Mouse (Mus musculus) CH12.LX (cell line): ENCODE data around the gene Celf2. TPM values are rescaled to one million over a fixed set of nuclear protein-coding genes. Genes with fewer than 3 reads are reported as not detected.

Source experiments
- DNase-seq: peaks from one replicate; pipeline ENCODE4 v3.0.0-alpha.2; 2013; ENCODE audit errors: extremely low read depth
- H3K27ac ChIP-seq: 2 replicates; pipeline ENCODE4 v1.5.1; 2012; ENCODE audit warnings: low read depth, mild to moderate bottlenecking, control low read depth, moderate library complexity; ENCODE audit not compliant: insufficient read depth
- H3K27me3 ChIP-seq: replicated peaks from 2 replicates; pipeline ENCODE3; 2012; ENCODE audit warnings: inconsistent platforms
- H3K36me3 ChIP-seq, 2 experiments: replicated peaks in 1 of 2; 2 replicates each; pipeline versions ENCODE3 to v1.6.1; 2012; ENCODE audit warnings: inconsistent platforms in 1 of 2, low read length in 1 of 2, mild to moderate bottlenecking in 1 of 2, mixed read lengths in 1 of 2, moderate library complexity in 1 of 2; ENCODE audit not compliant: control insufficient read depth in 1 of 2, insufficient read depth in 1 of 2
- H3K4me1 ChIP-seq, 2 experiments: 2 replicates each; pipeline ENCODE4 v1.6.1; 2012; ENCODE audit warnings: inconsistent platforms in 1 of 2, moderate library complexity in 1 of 2; ENCODE audit not compliant: insufficient read depth in 2 of 2, control insufficient read depth in 1 of 2
- H3K4me2 ChIP-seq: 2 replicates; pipeline ENCODE4 v1.6.1; 2012; ENCODE audit warnings: low read depth, mild to moderate bottlenecking, control low read depth; ENCODE audit not compliant: poor library complexity, insufficient read depth, severe bottlenecking
- H3K4me3 ChIP-seq, 3 experiments: fragments of 150-350 bp in 1 of 3; sonication (generic) in 1 of 3; replicated peaks in 1 of 3; 2 replicates each; pipeline versions ENCODE3 to v1.5.1; 2011 to 2012; ENCODE audit warnings: low read depth in 2 of 3, low read length in 2 of 3, mild to moderate bottlenecking in 2 of 3, moderate library complexity in 2 of 3, control low read depth in 1 of 3, improper control_type of control experiment in 1 of 3, inconsistent platforms in 1 of 3, mixed read lengths in 1 of 3; ENCODE audit not compliant: poor library complexity in 1 of 3
- H3K79me2 ChIP-seq: replicated peaks from 2 replicates; pipeline ENCODE4 v1.6.1; 2012; ENCODE audit warnings: mild to moderate bottlenecking, moderate library complexity; ENCODE audit not compliant: control insufficient read depth, poor library complexity, insufficient read depth, severe bottlenecking; ENCODE audit errors: extremely low read depth
- H3K9ac ChIP-seq: 2 replicates; pipeline ENCODE4 v1.6.1; 2012; ENCODE audit warnings: low read depth, mild to moderate bottlenecking, control low read depth, moderate library complexity; ENCODE audit not compliant: insufficient read depth
- H3K9me3 ChIP-seq: replicated peaks from 2 replicates; pipeline ENCODE3; 2012; ENCODE audit warnings: low read length, inconsistent platforms, mixed read lengths
- BHLHE40 ChIP-seq: IDR thresholded peaks from 2 replicates; pipeline ENCODE4 v1.6.1; 2011; ENCODE audit warnings: mild to moderate bottlenecking, low read depth, low read length, improper control_type of control experiment
- CTCF ChIP-seq, 2 experiments: IDR thresholded peaks in 1 of 2; conservative IDR thresholded peaks in 1 of 2; 2 replicates each; pipeline ENCODE4 v1.5.1; 2011 to 2012; ENCODE audit warnings: low read depth in 2 of 2, low read length in 2 of 2, improper control_type of control experiment in 1 of 2, inconsistent platforms in 1 of 2, mild to moderate bottlenecking in 1 of 2, moderate library complexity in 1 of 2
- ELF1 ChIP-seq: IDR thresholded peaks from 2 replicates; pipeline ENCODE4 v1.6.1; 2014; ENCODE audit warnings: low read depth, mild to moderate bottlenecking, inconsistent platforms, low read length, improper control_type of control experiment
- EP300 ChIP-seq: IDR thresholded peaks from 2 replicates; pipeline ENCODE4 v1.6.1; 2011; ENCODE audit warnings: low read length, improper control_type of control experiment
- ETS1 ChIP-seq: conservative IDR thresholded peaks from 2 replicates; pipeline ENCODE4 v1.6.1; 2012; ENCODE audit warnings: low read depth, mild to moderate bottlenecking, inconsistent platforms, low read length, improper control_type of control experiment, moderate library complexity
- HCFC1 ChIP-seq: IDR thresholded peaks from 2 replicates; pipeline ENCODE4 v1.6.1; 2012; ENCODE audit warnings: low read depth, mild to moderate bottlenecking, inconsistent platforms, low read length, improper control_type of control experiment
- IRF4 ChIP-seq: IDR thresholded peaks from 2 replicates; pipeline ENCODE4 v1.6.1; 2014; ENCODE audit warnings: low read depth, mild to moderate bottlenecking, inconsistent platforms, low read length, improper control_type of control experiment
- JUN ChIP-seq: IDR thresholded peaks from 2 replicates; pipeline ENCODE4 v1.6.1; 2011; ENCODE audit warnings: low read depth, mild to moderate bottlenecking, low read length, improper control_type of control experiment, moderate library complexity; ENCODE audit not compliant: insufficient read depth
- MAFK ChIP-seq: IDR thresholded peaks from 2 replicates; pipeline ENCODE4 v1.6.1; 2011; ENCODE audit warnings: low read length, improper control_type of control experiment; ENCODE audit not compliant: insufficient replicate concordance
- MEF2A ChIP-seq: IDR thresholded peaks from 2 replicates; pipeline ENCODE4 v1.6.1; 2014; ENCODE audit warnings: low read depth, mild to moderate bottlenecking, inconsistent platforms, low read length, improper control_type of control experiment, borderline replicate concordance
- MXI1 ChIP-seq: IDR thresholded peaks from 2 replicates; pipeline ENCODE4 v1.6.1; 2011; ENCODE audit warnings: mild to moderate bottlenecking, low read depth, low read length, improper control_type of control experiment
- NELFE ChIP-seq: IDR thresholded peaks from 2 replicates; pipeline ENCODE4 v1.6.1; 2011; ENCODE audit warnings: low read depth, low read length, improper control_type of control experiment
- PAX5 ChIP-seq: IDR thresholded peaks from 2 replicates; pipeline ENCODE4 v1.6.1; 2012; ENCODE audit warnings: low read length, inconsistent platforms, mixed read lengths
- POLR2A ChIP-seq: IDR thresholded peaks from 2 replicates; pipeline ENCODE4 v1.6.1; 2011; ENCODE audit warnings: low read depth, mild to moderate bottlenecking, improper control_type of control experiment, low read length
- POLR2AphosphoS2 ChIP-seq: IDR thresholded peaks from 2 replicates; pipeline ENCODE4 v1.6.1; 2011; ENCODE audit warnings: low read depth, low read length, improper control_type of control experiment
- RCOR1 ChIP-seq: conservative IDR thresholded peaks from 2 replicates; pipeline ENCODE4 v1.6.1; 2012; ENCODE audit warnings: low read depth, mild to moderate bottlenecking, inconsistent platforms, low read length, improper control_type of control experiment
- SMC3 ChIP-seq: IDR thresholded peaks from 2 replicates; pipeline ENCODE4 v1.6.1; 2011; ENCODE audit warnings: low read depth, low read length, improper control_type of control experiment
- UBTF ChIP-seq: IDR thresholded peaks from 2 replicates; pipeline ENCODE4 v1.6.1; 2012; ENCODE audit warnings: low read depth, mild to moderate bottlenecking, inconsistent platforms, low read length, improper control_type of control experiment, moderate library complexity
- USF1 ChIP-seq: IDR thresholded peaks from 2 replicates; pipeline ENCODE4 v1.6.1; 2014; ENCODE audit warnings: low read depth, mild to moderate bottlenecking, inconsistent platforms, low read length, improper control_type of control experiment
- ZKSCAN1 ChIP-seq: IDR thresholded peaks from 2 replicates; pipeline ENCODE4 v1.6.1; 2012; ENCODE audit warnings: low read depth, inconsistent platforms, low read length, improper control_type of control experiment, borderline replicate concordance
- ZMIZ1 ChIP-seq: IDR thresholded peaks from 2 replicates; pipeline ENCODE4 v1.6.1; 2012; ENCODE audit warnings: low read depth, mild to moderate bottlenecking, inconsistent platforms, low read length, improper control_type of control experiment
- ZNF384 ChIP-seq: IDR thresholded peaks from 2 replicates; pipeline ENCODE4 v1.6.1; 2012; ENCODE audit warnings: low read depth, low read length, improper control_type of control experiment, inconsistent platforms
- dilution Hi-C: fragments of 300-500 bp; cut with MboI; formaldehyde crosslinking; loops from 2 replicates; pipeline ENCODE4 v1.14.3; 2020; ENCODE audit warnings: low sequenced_read_pairs; ENCODE audit not compliant: extremely low pct_unique_long_range_greater_than_20kb, extremely low pct_ligation_motif_present
- in situ Hi-C: fragments of 300-500 bp; cut with MboI; formaldehyde crosslinking; loops from 3 replicates; pipeline ENCODE4 v1.14.3; 2019; ENCODE audit warnings: low sequenced_read_pairs, low pct_ligation_motif_present, low pct_unique_long_range_greater_than_20kb, mixed read lengths
- polyA plus RNA-seq: library from polyadenylated mRNA; unstranded; fragments of >175 nt; gene quantifications from 2 replicates; pipeline ENCODE4 v1.2.1, GENCODE M21; 2012; ENCODE audit warnings: low read depth; ENCODE audit not compliant: insufficient read length
- total RNA-seq, 2 experiments: library from RNA; depleted of rRNA; stranded (reverse); fragments of 300-350 nt in 1 of 2; fragments of >200 nt in 1 of 2; gene quantifications; 2 replicates each; pipeline ENCODE4 v1.2.3; 2012 to 2014

Gene Celf2
- total and polyA plus RNA-seq, 3 experiments, result 51.0 to 143 (median 103) TPM

- no peak for TF ChIP-seq SMC3
- no peak for TF ChIP-seq PAX5
Measured at GRCm38 (mm10) chr2:7526696-7527095, 17.3 kb upstream of the Celf2 start (continued).

- Histone ChIP-seq H3K4me1 (no peaks in the 10 kb centered on the region), H3K4me2 (no peak overlapping the region), H3K9me3 (no peaks in the 10 kb centered on the region), H3K9ac (no peak overlapping the region), H3K4me3 (no peak overlapping the region), H3K36me3 (no peaks in the 10 kb centered on the region)
- no peak for DNase-seq
- TF ChIP-seq NELFE (no peak), MEF2A (no peak), ZNF384 (no peak), ZMIZ1 (no peak), BHLHE40 (no peak), RCOR1 (no peak), MXI1 (no peak), MAFK (no peak)
- TF ChIP-seq, all 38 proteins: peak for 0
- Histone ChIP-seq H3K27me3 (no peaks in the 10 kb centered on the region), H3K27ac (no peak overlapping the region), H3K79me2 (no peaks in the 10 kb centered on the region)
- dilution Hi-C loops, result no loop called here
- in situ Hi-C loops, result no loop called here
Measured at GRCm38 (mm10) chr2:7519473-7519872, 10.1 kb upstream of the Celf2 start.

DNA sequence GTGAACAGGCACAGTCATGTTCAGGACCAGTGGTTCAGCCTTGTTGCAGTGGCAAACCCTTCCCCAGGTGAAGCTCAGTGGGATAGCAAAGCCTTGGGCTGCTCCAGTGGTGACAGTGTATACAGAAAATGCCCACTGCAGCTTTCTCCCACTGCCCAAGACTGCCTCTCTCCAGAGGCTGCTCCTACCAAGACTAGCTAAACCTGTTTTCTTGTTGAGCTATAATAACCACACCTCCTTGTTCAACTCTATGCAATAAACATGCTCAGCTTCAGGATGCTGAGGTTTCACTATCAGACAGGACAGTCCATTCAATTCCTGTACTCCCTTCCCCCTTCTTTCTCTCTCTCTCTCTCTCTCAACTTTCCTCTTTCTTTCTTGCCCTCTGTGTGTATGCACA, 15.9 kb downstream of the Celf2 start:
- H3K4me2 ChIP-seq, result no peak overlapping the region
- no peak overlapping the region for H3K27ac ChIP-seq
- no peaks in the 10 kb centered on the region for H3K36me3 ChIP-seq
- H3K4me1 ChIP-seq, result no peaks in the 10 kb centered on the region; a peak in 1 of 4 replicates
- no peak overlapping the region for H3K9ac ChIP-seq
- H3K4me3 ChIP-seq, result no peak overlapping the region
- dilution Hi-C loops (no loop called here), in situ Hi-C loops (no loop called here)
- H3K9me3 ChIP-seq, result no peaks in the 10 kb centered on the region
- no peaks in the 10 kb centered on the region for H3K27me3 ChIP-seq
- no peaks in the 10 kb centered on the region for H3K79me2 ChIP-seq
- TF ChIP-seq JUN (no peak), POLR2AphosphoS2 (no peak), MEF2A (no peak), MAFK (no peak), HCFC1 (no peak), UBTF (no peak), CTCF (conservative IDR thresholded peaks at IDR 0.05 in 1 of 2, IDR thresholded peaks at IDR 0.05 in 1 of 2; ENCODE audit: low read depth in 2 of 2, low read length in 2 of 2) (no peak), ELF1 (no peak), RCOR1 (no peak), ZKSCAN1 (no peak), EP300 (no peak), POLR2A (no peak), IRF4 (no peak), ETS1 (no peak), ZNF384 (no peak), USF1 (no peak), ZMIZ1 (no peak)
- no peak for DNase-seq
